15 mouse cellular contexts compared by ENCODE assay signal in genomic region chr14:60653977-60654376, GRCm38 (mm10). TPM values are rescaled to one million over a fixed set of nuclear protein-coding genes. Genes with fewer than 3 reads are reported as not detected.
DNase-seq lines count a peak whose midpoint lies in the region; ATAC-seq and TF ChIP-seq lines count a peak whose summit lies in the region.
"Had no signal": no experiment of that assay in that cellular context is flagged by ENCODE, and none has a peak within 500 bp of the region (broad histone marks: within the 10 kb centered on the region; RNA-seq: fewer than 3 reads in every experiment).

No protein-coding gene starts in this region.

- H3K4me3 ChIP-seq in heart, embryonic 11.5 days (ENCODE audit: low read depth, low read length) = no peak overlapping the region
- H3K4me3 ChIP-seq in liver, embryonic 12.5 days = peak overlapping the region; percentile 14; the same call in 1 of the 2 replicates
- H3K4me3 ChIP-seq in cerebellum, adult 2 months (replicated peaks; ENCODE audit: insufficient read depth, low read depth, low read length) = no peak overlapping the region
- H3K4me3 ChIP-seq: embryonic facial prominence, embryonic 13.5 days had no signal

- no peaks in the 10 kb centered on the region for H3K36me3 ChIP-seq in heart, embryonic 11.5 days (ENCODE audit: control insufficient read depth, insufficient read depth, low read length)
- no peaks in the 10 kb centered on the region; the same call in 1 of the 2 replicates for H3K36me3 ChIP-seq in liver, embryonic 12.5 days
- H3K36me3 ChIP-seq: embryonic facial prominence, embryonic 13.5 days had no signal

- no peaks in the 10 kb centered on the region for H3K9me3 ChIP-seq in heart, embryonic 11.5 days (replicated peaks; ENCODE audit: control insufficient read depth, low read length)
- H3K9me3 ChIP-seq in liver, embryonic 12.5 days (replicated peaks) = no peaks in the 10 kb centered on the region
- H3K9me3 ChIP-seq: embryonic facial prominence, embryonic 13.5 days had no signal

- H3K27ac ChIP-seq in heart, embryonic 11.5 days (ENCODE audit: low read depth, low read length) = no peak overlapping the region; the same call in 1 of the 2 replicates
- H3K27ac ChIP-seq in liver, embryonic 12.5 days = peak overlapping the region; percentile 88
- no peak overlapping the region for H3K27ac ChIP-seq in cerebellum, adult 2 months (ENCODE audit: insufficient read depth, low read length)
- H3K27ac ChIP-seq: embryonic facial prominence, embryonic 13.5 days; macrophage had no signal

- no peak for TF ChIP-seq CTCF in cerebellum, adult 2 months (IDR thresholded peaks at IDR 0.05; ENCODE audit: borderline replicate concordance, insufficient read depth, low read depth, low read length)

- 41% methylated on average over 5 of the region's 5 CpGs for WGBS in heart, embryonic 11.5 days (ENCODE audit: insufficient replicate concordance)
- 21% methylated on average over 5 of the region's 5 CpGs for WGBS in liver, embryonic 12.5 days (ENCODE audit: insufficient replicate concordance)
- WGBS in cerebellum, adult 2 months = 97% methylated on average over 5 of the region's 5 CpGs

- H3K4me1 ChIP-seq in heart, embryonic 11.5 days (ENCODE audit: control insufficient read depth, insufficient read depth, low read length) = peaks cover 7% of the 10 kb centered on the region; the same call in 1 of the 2 replicates
- peaks cover 88% of the 10 kb centered on the region for H3K4me1 ChIP-seq in liver, embryonic 12.5 days
- peaks cover 5% of the 10 kb centered on the region for H3K4me1 ChIP-seq in cerebellum, adult 2 months (ENCODE audit: control insufficient read depth, insufficient read depth, low read length)

- no peak overlapping the region for H3K4me2 ChIP-seq in heart, embryonic 11.5 days
- H3K4me2 ChIP-seq in liver, embryonic 12.5 days = peak overlapping the region; percentile 62
- H3K4me2 ChIP-seq: embryonic facial prominence, embryonic 13.5 days had no signal

- peak; percentile 92 for ATAC-seq in heart, embryonic 11.5 days (replicated peaks; ENCODE audit: insufficient number of reproducible peaks, low FRiP score, low TSS enrichment)
- peak; percentile 99 for ATAC-seq in liver, embryonic 12.5 days

- H3K9ac ChIP-seq in heart, embryonic 11.5 days (ENCODE audit: low read depth, low read length) = no peak overlapping the region
- peak overlapping the region; percentile 63 for H3K9ac ChIP-seq in liver, embryonic 12.5 days
- H3K9ac ChIP-seq: embryonic facial prominence, embryonic 13.5 days had no signal

- TF ChIP-seq POLR2A in cerebellum, adult 2 months (IDR thresholded peaks at IDR 0.05; ENCODE audit: borderline replicate concordance, insufficient read depth, low read length) = no peak

- no peaks in the 10 kb centered on the region for H3K27me3 ChIP-seq in heart, embryonic 11.5 days (ENCODE audit: control insufficient read depth, insufficient read depth, low read length)
- H3K27me3 ChIP-seq in liver, embryonic 12.5 days (replicated peaks) = no peaks in the 10 kb centered on the region
- no peaks in the 10 kb centered on the region for H3K27me3 ChIP-seq in cerebellum, adult 2 months (ENCODE audit: control insufficient read depth, insufficient read depth, low read length)
- H3K27me3 ChIP-seq: embryonic facial prominence, embryonic 13.5 days had no signal

- DNase-seq in heart, adult 9 months (ENCODE audit: low spot score in 2 of 2) = no peak
- peak; percentile 63 for DNase-seq in spleen, adult 12 weeks (ENCODE audit: low spot score)
- no peak for DNase-seq in spleen, adult 18-20 months
- no peak for DNase-seq in thymus, postnatal 4 days
- no peak for DNase-seq in ovary, postnatal 10 days (ENCODE audit: low spot score)
- no peak for DNase-seq in cerebellum, adult 2 months
- DNase-seq: B cell, adult 2 months; cerebellum, adult 11 months; gastrocnemius, postnatal 10 days; heart, postnatal 10 days; kidney, adult 18-20 months had no signal

RNA-seq across cellular contexts. Expression of gene Spata13, which starts 20.2 kb away (rescaled TPM):
- 16.8 and 19.6 TPM in 2 replicates for polyA plus RNA-seq in heart, embryonic 11.5 days (2014; fragmentation: Nextera tagmentation; extraction: Ambion mirVana)
- polyA plus RNA-seq in liver, embryonic 12.5 days (2016; fragmentation: Nextera tagmentation; extraction: Ambion mirVana) = 20.6 and 23.3 TPM in 2 replicates
- polyA plus RNA-seq in cerebellum, adult 2 months (2012; rRNA removed) = 5.7 and 6.2 TPM in 2 replicates
